Mouse (Mus musculus) forebrain, postnatal 0 days (tissue): ENCODE measurements around the gene Sh2d5. TPM values are rescaled to one million over a fixed set of nuclear protein-coding genes. Genes with fewer than 3 reads are reported as not detected.

ENCODE experiments used
- ATAC-seq: fragments of 200-750 bp; cut with Nextera tagmentation; 2 replicates; pipeline ENCODE4 v1.8.0; 2017; ENCODE audit warnings: mild to moderate bottlenecking, moderate library complexity
- DNase-seq: peaks from one replicate; pipeline ENCODE4 v3.0.0-alpha.2; 2015
- H3K27ac ChIP-seq: fragments of 300-500 bp; sonication (generic); 2 replicates; pipeline ENCODE4 v1.5.1; 2014; ENCODE audit warnings: low read depth, mild to moderate bottlenecking, antibody characterized with exemption, low read length, moderate library complexity, mixed read lengths
- H3K27me3 ChIP-seq: fragments of 300-500 bp; sonication (generic); 2 replicates; pipeline ENCODE4 v1.6.1; 2014; ENCODE audit warnings: mild to moderate bottlenecking, low read length, mixed read lengths; ENCODE audit not compliant: insufficient read depth
- H3K36me3 ChIP-seq: fragments of 300-500 bp; sonication (generic); 2 replicates; pipeline ENCODE4 v1.6.1; 2014; ENCODE audit warnings: mild to moderate bottlenecking, moderate library complexity; ENCODE audit not compliant: insufficient read depth
- H3K4me1 ChIP-seq: fragments of 300-500 bp; sonication (generic); 2 replicates; pipeline ENCODE4 v1.6.1; 2014; ENCODE audit warnings: antibody characterized with exemption; ENCODE audit not compliant: insufficient read depth
- H3K4me2 ChIP-seq: fragments of 300-500 bp; sonication (generic); 2 replicates; pipeline ENCODE4 v1.6.1; 2014; ENCODE audit warnings: low read depth, mild to moderate bottlenecking, moderate library complexity
- H3K4me3 ChIP-seq: fragments of 300-500 bp; sonication (generic); 2 replicates; pipeline ENCODE4 v1.5.1; 2014; ENCODE audit warnings: low read depth, low read length, mixed read lengths
- H3K9ac ChIP-seq: fragments of 300-500 bp; sonication (generic); 2 replicates; pipeline ENCODE4 v1.6.1; 2014; ENCODE audit warnings: mild to moderate bottlenecking
- H3K9me3 ChIP-seq: fragments of 300-500 bp; sonication (generic); 2 replicates; pipeline ENCODE4 v1.6.1; 2016; ENCODE audit warnings: low read length
- CTCF ChIP-seq: sonication (generic); IDR thresholded peaks from 2 replicates; pipeline ENCODE4 v1.5.1; 2016; ENCODE audit warnings: antibody characterized with exemption, control low read depth, low read depth
- WGBS: fragments of 180-500 bp; shearing (Covaris S2); extraction: QIAGEN DNeasy Blood & Tissue Kit; methylation state at CpG from one replicate; pipeline ENCODE4 v1.1.7; 2014; 5-methylcytosine and 5-hydroxymethylcytosine counted together
- polyA plus RNA-seq: library from polyadenylated mRNA; unstranded; fragments of >200 nt; fragmentation: Nextera tagmentation; extraction: Ambion mirVana; gene quantifications from 2 replicates; pipeline ENCODE4 v1.2.1, GENCODE M21; 2015
- total RNA-seq: library from RNA; depleted of rRNA; stranded (reverse); fragments of >200 nt; gene quantifications from 2 replicates; pipeline ENCODE4 v1.2.3, GENCODE M21; 2014; rRNA removed

Gene Sh2d5
- total and polyA plus RNA-seq, 2 experiments from 2014 or later = 13.8 to 18.2 TPM

DNA sequence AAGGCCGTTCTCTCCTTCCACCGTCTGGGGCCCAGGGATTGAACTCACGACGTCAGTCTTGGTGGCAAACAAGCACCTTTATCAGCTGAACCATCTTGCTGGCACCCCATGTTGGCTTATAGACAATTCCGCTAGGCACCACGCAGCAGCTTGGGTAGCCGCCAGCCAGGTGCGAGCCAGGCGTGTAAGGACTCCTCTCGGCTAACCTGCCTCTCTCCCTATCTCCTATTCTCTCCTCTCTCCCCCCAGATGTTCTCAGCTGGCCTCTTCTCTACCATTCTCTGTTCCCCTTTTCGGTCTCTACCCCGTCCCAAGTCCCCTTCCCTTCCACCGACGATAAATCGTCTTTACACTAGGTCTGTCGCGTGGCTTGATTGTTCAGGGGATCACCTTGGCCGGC, 53.5 kb downstream of the Sh2d5 start:
- H3K9me3 ChIP-seq = no peaks in the 10 kb centered on the region
- TF ChIP-seq CTCF = no peak
- no peak overlapping the region for H3K27ac ChIP-seq
- DNase-seq (no peak), ATAC-seq (no peak)
- H3K27me3 ChIP-seq = no peaks in the 10 kb centered on the region
- H3K4me2 ChIP-seq = peak overlapping the region; percentile 66
- H3K36me3 ChIP-seq = peaks cover 8% of the 10 kb centered on the region
- H3K4me3 ChIP-seq = peak overlapping the region; percentile 84
- peaks cover 12% of the 10 kb centered on the region for H3K4me1 ChIP-seq
- peak overlapping the region; percentile 47; the same call in 1 of the 2 replicates for H3K9ac ChIP-seq
- 14% methylated on average over 18 of the region's 18 CpGs for WGBS

GRCm38 (mm10) chr4:138304340-138305104, 54.3 kb downstream of the Sh2d5 start, which contains the start of gene Ddost:
TSS of gene Ddost (plus strand) at chr4:138304730.
- peak within 1 kb of the TSS; percentile 84 for H3K4me3 ChIP-seq
- DNase-seq = peak; percentile 100
- peak; percentile 98 for ATAC-seq
- no peaks in the 10 kb centered on the region for H3K9me3 ChIP-seq
- no peaks in the 10 kb centered on the region for H3K27me3 ChIP-seq
- peak within 1 kb of the TSS; percentile 66 for H3K4me2 ChIP-seq
- WGBS = under 1% methylated on average over 61 of the region's 64 CpGs
- peak within 1 kb of the TSS; percentile 88 for H3K9ac ChIP-seq
- 0 out of 2 replicates have a peak, but pooled peaks have one; percentile 2 for TF ChIP-seq CTCF
- H3K27ac ChIP-seq = peak within 1 kb of the TSS; percentile 79
- peaks cover 12% of the 10 kb centered on the region for H3K4me1 ChIP-seq
- H3K36me3 ChIP-seq = peaks cover 16% of the 10 kb centered on the region

DNA sequence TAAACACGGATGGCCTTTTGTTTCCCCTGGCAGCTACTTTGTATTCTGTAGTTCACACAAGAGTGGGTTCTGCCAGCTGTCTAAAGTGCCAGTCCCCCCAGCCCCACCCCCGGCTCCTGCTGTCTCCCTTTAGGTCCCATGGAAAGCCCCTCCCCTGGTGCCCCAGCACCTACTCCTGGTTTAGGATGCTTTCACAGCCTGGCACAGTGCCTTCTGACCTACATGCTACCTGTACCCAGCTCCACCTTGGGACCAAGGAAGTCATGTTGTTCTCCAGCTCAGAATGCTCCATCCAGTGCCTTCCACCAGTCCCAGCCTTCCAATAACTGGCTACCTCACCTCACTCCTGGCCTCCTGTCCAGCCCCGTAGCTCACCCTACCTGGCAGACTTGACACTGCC, 56.8 kb downstream of the Sh2d5 start:
- no peak for TF ChIP-seq CTCF
- DNase-seq (no peak), ATAC-seq (no peak)
- Histone ChIP-seq H3K36me3 (peaks cover 38% of the 10 kb centered on the region), H3K4me3 (no peak overlapping the region), H3K27me3 (no peaks in the 10 kb centered on the region), H3K4me2 (no peak overlapping the region), H3K9ac (no peak overlapping the region), H3K9me3 (no peaks in the 10 kb centered on the region), H3K4me1 (peaks cover 12% of the 10 kb centered on the region), H3K27ac (no peak overlapping the region)
- WGBS = 54% methylated on average over 3 of the region's 3 CpGs

GRCm38 (mm10) chr4:138307739-138308138, 57.5 kb downstream of the Sh2d5 start:
- no peak overlapping the region for H3K9ac ChIP-seq
- peaks cover 12% of the 10 kb centered on the region for H3K4me1 ChIP-seq
- H3K27me3 ChIP-seq = no peaks in the 10 kb centered on the region
- DNase-seq (no peak), ATAC-seq (no peak)
- no peak for TF ChIP-seq CTCF
- H3K4me3 ChIP-seq = no peak overlapping the region
- H3K9me3 ChIP-seq = no peaks in the 10 kb centered on the region
- H3K27ac ChIP-seq = no peak overlapping the region
- no peak overlapping the region for H3K4me2 ChIP-seq
- WGBS = 78% methylated on average over 12 of the region's 12 CpGs
- H3K36me3 ChIP-seq = peaks cover 45% of the 10 kb centered on the region

- peaks cover 72% of the 10 kb centered on the region for H3K36me3 ChIP-seq
- no peak for TF ChIP-seq CTCF
These were observed 60.2 kb downstream of the Sh2d5 start for GRCm38 (mm10) chr4:138310311-138310910.

More at GRCm38 (mm10) chr4:138310311-138310910, 60.2 kb downstream of the Sh2d5 start:
- 94% methylated on average over 19 of the region's 19 CpGs for WGBS
- Histone ChIP-seq H3K9ac (no peak overlapping the region), H3K4me1 (peaks cover 7% of the 10 kb centered on the region), H3K27me3 (no peaks in the 10 kb centered on the region), H3K4me2 (no peak overlapping the region), H3K4me3 (no peak overlapping the region), H3K27ac (no peak overlapping the region), H3K9me3 (no peaks in the 10 kb centered on the region)
- DNase-seq (no peak), ATAC-seq (no peak)

Other genes starting within 250 kb of the Sh2d5 start
- gene Hp1bp3, start 34.1 kb upstream of the Sh2d5 start, total RNA-seq = 186 and 209 TPM in 2 replicates
- 209 and 217 TPM in 2 replicates for gene Hp1bp3, start 34.1 kb upstream of the Sh2d5 start, polyA plus RNA-seq
- gene Kif17, start within 50 bp of the Sh2d5 start, total RNA-seq = 2.3 and 4.0 TPM in 2 replicates
- gene Kif17, start within 50 bp of the Sh2d5 start, polyA plus RNA-seq = 2.6 and 4.2 TPM in 2 replicates
- gene Ddost, start 54.3 kb downstream of the Sh2d5 start, total RNA-seq = 160 and 184 TPM in 2 replicates
- gene Ddost, start 54.3 kb downstream of the Sh2d5 start, polyA plus RNA-seq = 181 and 212 TPM in 2 replicates
- 224 and 230 TPM in 2 replicates for gene Pink1, start 75.9 kb downstream of the Sh2d5 start, total RNA-seq
- gene Pink1, start 75.9 kb downstream of the Sh2d5 start, polyA plus RNA-seq = 152 TPM in 2 replicates
- gene Cda, start 117.6 kb downstream of the Sh2d5 start, total RNA-seq = 3.6 TPM in 2 replicates
- 3.2 and 4.9 TPM in 2 replicates for gene Cda, start 117.6 kb downstream of the Sh2d5 start, polyA plus RNA-seq
- 11.9 and 14.7 TPM in 2 replicates for gene Fam43b, start 146.1 kb downstream of the Sh2d5 start, total RNA-seq
- 18.9 and 22.6 TPM in 2 replicates for gene Fam43b, start 146.1 kb downstream of the Sh2d5 start, polyA plus RNA-seq
- gene Mul1, start 184.3 kb downstream of the Sh2d5 start, total RNA-seq = 30.1 and 32.4 TPM in 2 replicates
- 13.5 and 19.4 TPM in 2 replicates for gene Mul1, start 184.3 kb downstream of the Sh2d5 start, polyA plus RNA-seq
- 45.9 and 48.3 TPM in 2 replicates for gene Camk2n1, start 203.9 kb downstream of the Sh2d5 start, total RNA-seq
- gene Camk2n1, start 203.9 kb downstream of the Sh2d5 start, polyA plus RNA-seq = 17.1 and 21.4 TPM in 2 replicates